Mouse (Mus musculus) embryo, embryonic 9.5 days (tissue): ENCODE measurements around the gene Gm11639.
A peak's percentile ranks its signal among the peaks of the same experiment; 100 is the strongest.

Source experiments
- DNase-seq: peaks from one replicate; pipeline ENCODE4 v3.0.0-alpha.2; 2017; ENCODE audit errors: extremely low spot score

The Gm11639 gene

GRCm38 (mm10) chr11:105153068-105153833 is 467.7 kb downstream of the Gm11639 start:
- peak; percentile 74 for DNase-seq

- no peak for DNase-seq
These were observed 470.4 kb downstream of the Gm11639 start for GRCm38 (mm10) chr11:105155915-105156314.

- no peak for DNase-seq
These were observed 471.3 kb downstream of the Gm11639 start for GRCm38 (mm10) chr11:105156748-105157267.

GRCm38 (mm10) chr11:105158047-105158446 is 472.5 kb downstream of the Gm11639 start:
- DNase-seq: no peak

GRCm38 (mm10) chr11:105159673-105160360 is 474.3 kb downstream of the Gm11639 start:
- no peak for DNase-seq

GRCm38 (mm10) chr11:105161411-105161810 is 475.9 kb downstream of the Gm11639 start:
- DNase-seq: no peak

GRCm38 (mm10) chr11:105164516-105165510 is 479.3 kb downstream of the Gm11639 start:
- no peak for DNase-seq

- DNase-seq: no peak
These were observed 481.3 kb downstream of the Gm11639 start for GRCm38 (mm10) chr11:105166780-105167179.
